Mouse (Mus musculus) thymus, postnatal 10 days (tissue): ENCODE data around the gene 1110051M20Rik.

Experiments
- DNase-seq, 2 experiments: peaks; one replicate each; pipeline ENCODE4 v3.0.0; 2021; ENCODE audit warnings: low spot score in 2 of 2

1110051M20Rik gene

GRCm38 (mm10) chr2:91457656-91458251, 13.2 kb upstream of the 1110051M20Rik start:
- DNase-seq = no peak

- no peak for DNase-seq
These were observed 12.8 kb upstream of the 1110051M20Rik start, which contains the start of gene Lrp4 for GRCm38 (mm10) chr2:91457259-91457655. Gene Lrp4, plus strand, starts transcription at chr2:91457511.

GRCm38 (mm10) chr2:91456491-91457100, 12.1 kb upstream of the 1110051M20Rik start:
- no peak for DNase-seq

DNA sequence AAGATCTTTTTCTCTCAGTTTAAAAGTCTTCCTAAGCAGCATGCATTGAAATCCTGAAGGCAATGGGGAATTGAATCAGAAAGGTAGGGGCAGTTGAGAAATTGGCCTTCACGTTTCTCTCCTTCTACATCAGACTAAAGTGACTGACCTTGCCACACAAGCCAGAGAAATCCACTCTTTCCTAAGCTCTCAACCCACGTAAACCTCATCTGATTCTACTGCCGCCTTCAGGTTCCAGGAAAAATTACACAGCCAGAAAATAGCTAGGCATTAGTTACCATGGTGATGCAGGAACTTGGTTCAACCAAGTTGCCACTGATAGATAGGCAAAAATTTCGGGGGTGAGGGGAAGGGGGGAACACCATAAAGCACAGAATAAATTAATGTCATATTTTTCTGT, 11.3 kb upstream of the 1110051M20Rik start:
- DNase-seq = no peak

GRCm38 (mm10) chr2:91454434-91454833, 9.9 kb upstream of the 1110051M20Rik start:
- no peak for DNase-seq

DNA sequence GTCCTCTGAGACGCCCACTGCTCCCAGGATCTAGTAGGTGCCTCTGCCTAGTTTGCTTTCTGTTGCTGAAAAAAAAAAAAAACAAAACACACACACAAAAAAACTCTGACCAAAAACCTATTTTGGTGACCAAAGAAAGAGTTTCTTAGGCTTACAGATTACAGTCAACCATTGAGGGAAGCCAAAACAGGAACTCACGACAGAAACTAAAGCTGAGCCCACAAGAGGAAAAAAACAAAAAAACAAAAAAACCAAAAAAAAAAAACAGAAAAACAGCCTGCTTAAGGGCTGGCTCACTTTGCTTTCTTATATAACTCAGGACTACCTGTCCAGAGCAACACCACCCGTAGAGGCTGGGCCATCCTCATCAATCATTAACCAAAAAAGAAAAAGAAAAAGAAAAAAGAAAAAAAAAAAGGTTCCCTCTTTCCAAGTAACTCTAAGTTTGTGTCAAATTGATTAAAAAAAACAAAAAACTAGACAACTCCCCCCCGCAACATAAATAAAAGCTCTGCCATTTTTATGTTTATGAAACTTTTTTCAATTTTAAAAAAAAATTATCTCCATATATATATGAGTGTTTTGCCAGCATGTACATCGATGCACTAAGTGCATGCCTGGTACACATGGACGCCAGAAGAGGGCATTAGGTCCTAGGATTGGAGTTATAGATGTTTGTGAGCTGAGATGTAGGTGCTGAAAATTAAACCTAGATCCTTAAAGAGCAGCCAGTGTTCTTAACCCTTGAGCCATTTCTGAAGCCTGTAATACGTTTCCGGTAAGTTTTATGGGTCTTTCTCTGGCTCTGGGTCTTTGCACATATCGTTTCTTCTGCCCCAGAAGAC, 8.9 kb upstream of the 1110051M20Rik start:
- DNase-seq = no peak

GRCm38 (mm10) chr2:91452658-91453057, 8.2 kb upstream of the 1110051M20Rik start:
- DNase-seq = no peak

- no peak for DNase-seq
These were observed 5.8 kb upstream of the 1110051M20Rik start for GRCm38 (mm10) chr2:91450316-91450715.

- no peak for DNase-seq
These were observed 5.2 kb upstream of the 1110051M20Rik start for GRCm38 (mm10) chr2:91449662-91450061.

- no peak for DNase-seq
These were observed 2.3 kb downstream of the 1110051M20Rik start for GRCm38 (mm10) chr2:91442241-91442640.

DNA sequence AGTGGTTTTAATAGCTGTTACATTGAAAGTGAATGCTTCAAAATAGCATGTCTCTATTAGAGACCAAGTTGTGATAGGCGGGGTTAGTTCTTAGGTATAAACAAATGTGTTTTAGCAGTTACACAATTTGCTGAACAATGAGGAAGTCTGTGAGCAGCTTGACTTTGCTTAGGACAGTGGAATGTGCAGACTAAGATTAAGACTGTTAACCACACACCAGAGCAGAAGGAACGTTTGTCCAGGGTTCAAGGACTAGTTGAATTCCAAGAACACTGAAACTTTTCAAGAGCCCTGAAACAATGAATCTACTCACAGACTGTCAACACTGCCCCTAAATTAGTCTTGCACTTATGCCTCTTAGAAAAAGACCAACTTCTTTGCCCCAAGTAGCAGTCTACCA, 2.8 kb downstream of the 1110051M20Rik start:
- no peak for DNase-seq

DNA sequence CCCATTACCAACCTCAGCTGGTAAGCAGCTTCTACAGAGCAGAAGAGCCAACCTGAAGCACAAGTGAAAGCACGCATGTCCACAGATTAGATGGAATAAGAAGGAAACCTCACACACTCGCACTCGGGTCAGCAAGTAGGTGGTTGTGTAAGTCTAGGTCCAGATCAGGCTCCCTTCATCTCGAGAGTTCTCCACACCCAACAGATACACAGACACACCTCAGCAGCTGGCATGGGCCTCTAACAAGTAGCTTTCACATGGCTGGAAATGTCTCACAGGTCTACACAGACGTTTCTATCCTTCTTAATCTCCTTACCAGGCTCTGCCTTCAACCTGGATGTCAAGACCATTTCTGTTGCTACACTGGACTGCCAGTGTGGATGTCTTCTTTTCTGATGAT, 3.8 kb downstream of the 1110051M20Rik start:
- DNase-seq = no peak

DNA sequence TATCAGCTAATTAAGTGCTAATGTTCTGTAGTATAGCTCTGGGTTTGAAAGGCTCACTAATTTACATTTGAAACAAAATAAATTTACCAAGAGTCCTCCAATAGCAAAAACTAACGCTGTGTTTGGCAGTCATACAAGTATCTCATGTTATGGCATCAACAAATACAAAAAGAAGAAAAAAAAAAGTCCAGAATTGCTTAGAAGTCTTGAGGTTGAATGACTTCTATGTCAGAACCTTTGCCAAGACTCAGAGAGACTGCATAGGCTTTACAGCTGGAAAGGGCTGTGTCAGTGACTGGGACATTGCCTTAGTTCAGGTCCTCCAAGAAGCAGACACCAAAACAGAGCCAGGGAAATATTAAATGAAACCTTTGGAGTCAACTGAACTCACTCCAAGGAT, 4.6 kb downstream of the 1110051M20Rik start:
- DNase-seq = no peak

- no peak for DNase-seq
These were observed 5.2 kb downstream of the 1110051M20Rik start for GRCm38 (mm10) chr2:91439271-91439670.

GRCm38 (mm10) chr2:91437116-91437815, 7.2 kb downstream of the 1110051M20Rik start:
- DNase-seq = no peak

GRCm38 (mm10) chr2:91436713-91437112, 7.8 kb downstream of the 1110051M20Rik start:
- DNase-seq = no peak

DNA sequence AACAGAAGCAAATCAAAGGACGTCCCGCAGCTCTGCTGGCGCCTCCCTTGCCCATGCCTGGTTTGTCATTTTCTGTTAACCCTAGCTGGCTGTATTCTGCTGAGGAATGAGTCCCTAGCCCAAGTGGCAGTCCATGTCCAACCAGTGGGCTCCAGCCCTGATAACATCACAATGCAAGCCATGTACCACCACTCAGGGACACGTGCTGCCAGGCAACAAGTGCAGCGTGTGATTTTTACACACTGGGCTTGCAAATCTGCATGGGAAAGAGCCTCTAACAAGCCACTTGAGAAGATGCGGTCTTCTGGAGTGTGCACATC, 13.9 kb downstream of the 1110051M20Rik start:
- DNase-seq = no peak

- DNase-seq = no peak
These were observed 14.4 kb downstream of the 1110051M20Rik start for GRCm38 (mm10) chr2:91429915-91430599.

GRCm38 (mm10) chr2:91429146-91429545, 15.4 kb downstream of the 1110051M20Rik start:
- no peak for DNase-seq

DNA sequence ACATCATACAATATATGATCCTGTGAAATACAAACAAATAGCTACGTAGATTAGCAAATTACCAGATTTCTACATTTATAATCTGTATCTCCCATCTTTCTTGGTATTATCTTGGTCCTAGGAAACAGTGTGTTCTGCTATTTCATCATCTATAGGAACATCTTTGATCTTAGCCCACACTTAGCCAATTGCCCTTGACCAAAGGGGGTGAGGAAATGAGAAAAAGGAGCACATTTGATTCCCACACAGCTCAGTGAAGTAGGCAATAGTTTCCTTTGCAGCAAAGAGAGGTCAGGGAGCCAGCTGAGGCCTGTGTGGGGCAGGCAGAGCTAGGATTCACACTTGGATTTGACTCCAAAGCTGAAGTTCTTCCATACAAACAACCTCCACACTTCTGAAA, 18.2 kb downstream of the 1110051M20Rik start:
- no peak for DNase-seq

GRCm38 (mm10) chr2:91424061-91424720, 20.3 kb downstream of the 1110051M20Rik start:
- no peak for DNase-seq
